Mouse (Mus musculus): ENCODE data around the gene Olfr153.
"Not testable (repeated sequence)": the region's sequence is repeated elsewhere in the genome, so short reads cannot be mapped to it uniquely, and the experiment has no call there.

DNA sequence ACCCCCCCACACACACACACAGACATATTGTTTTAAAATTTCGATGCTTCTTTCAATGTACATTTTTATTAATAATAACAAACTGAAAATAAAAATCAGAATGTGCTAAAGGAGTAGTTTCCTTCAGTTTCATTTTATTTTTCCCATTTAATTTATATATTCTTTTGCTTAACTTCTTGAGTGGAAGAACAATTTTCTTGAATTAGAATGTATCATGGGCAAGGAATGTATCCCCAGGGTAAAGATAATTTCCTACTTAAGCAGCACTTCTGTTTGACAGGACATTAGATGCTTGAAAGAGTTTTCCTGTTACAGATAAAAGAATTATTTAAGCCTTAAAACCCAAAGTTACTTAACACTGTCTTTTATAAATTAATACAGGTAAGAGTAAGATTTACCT lies 42.0 kb downstream of the Olfr153 start, which contains the start of gene Olfr1129:
- not testable (repeated sequence) for TF ChIP-seq POLR2A (IDR thresholded peaks at IDR 0.05; ENCODE audit: borderline replicate concordance, extremely low read depth, low read depth, low read length); CTCF (IDR thresholded peaks at IDR 0.05; ENCODE audit: insufficient read depth, low read length)

All from lung, adult 2 months (tissue).